Mouse (Mus musculus): Measurements from ENCODE around the gene Cda. TPM values are rescaled to one million over a fixed set of nuclear protein-coding genes. Genes with fewer than 3 reads are reported as not detected.

Gene Cda
- polyA plus RNA-seq, 1 experiment from 2014 or later: 7.3 TPM

- 49% methylated on average over 6 of the region's 6 CpGs for WGBS
- H3K4me1 ChIP-seq (ENCODE audit: control insufficient read depth, insufficient read depth, low read length): no peaks in the 10 kb centered on the region
- H3K27me3 ChIP-seq (ENCODE audit: control insufficient read depth, insufficient read depth, low read length): peaks cover 9% of the 10 kb centered on the region; the same call in 1 of the 2 replicates
- H3K4me3 ChIP-seq (ENCODE audit: low read length): no peak overlapping the region
- no peak overlapping the region for H3K27ac ChIP-seq (ENCODE audit: low read length)
- ATAC-seq (replicated peaks; ENCODE audit: extremely low read depth, insufficient read depth, low FRiP score): no peak
- no peak overlapping the region for H3K4me2 ChIP-seq (ENCODE audit: low read depth, low read length)
- H3K9ac ChIP-seq (ENCODE audit: low read length): no peak overlapping the region
- no peaks in the 10 kb centered on the region for H3K36me3 ChIP-seq (ENCODE audit: control insufficient read depth, insufficient read depth)
- no peaks in the 10 kb centered on the region for H3K9me3 ChIP-seq (replicated peaks; ENCODE audit: control insufficient read depth, low read length)
Measured at GRCm38 (mm10) chr4:138377526-138377925, 9.7 kb upstream of the Cda start.

- no peak for ATAC-seq (replicated peaks; ENCODE audit: extremely low read depth, insufficient read depth, low FRiP score)
- Histone ChIP-seq H3K27me3 (ENCODE audit: control insufficient read depth, insufficient read depth, low read length) (0 out of 2 replicates have a peak, but pooled peaks cover 2% of the 10 kb centered on the region), H3K4me2 (ENCODE audit: low read depth, low read length) (no peak overlapping the region), H3K9ac (ENCODE audit: low read length) (no peak overlapping the region), H3K36me3 (ENCODE audit: control insufficient read depth, insufficient read depth) (no peaks in the 10 kb centered on the region), H3K27ac (ENCODE audit: low read length) (no peak overlapping the region), H3K4me1 (ENCODE audit: control insufficient read depth, insufficient read depth, low read length) (no peaks in the 10 kb centered on the region), H3K4me3 (ENCODE audit: low read length) (no peak overlapping the region), H3K9me3 (replicated peaks; ENCODE audit: control insufficient read depth, low read length) (no peaks in the 10 kb centered on the region)
- WGBS: 83% methylated on average over 3 of the region's 3 CpGs
Measured at GRCm38 (mm10) chr4:138375117-138375516, 7.3 kb upstream of the Cda start.

GRCm38 (mm10) chr4:138370996-138371516 lies 3.3 kb upstream of the Cda start:
- ATAC-seq (replicated peaks; ENCODE audit: extremely low read depth, insufficient read depth, low FRiP score): no peak
- no peak overlapping the region for H3K27ac ChIP-seq (ENCODE audit: low read length)
- H3K27me3 ChIP-seq (ENCODE audit: control insufficient read depth, insufficient read depth, low read length): peaks cover 2% of the 10 kb centered on the region; the same call in 1 of the 2 replicates
- 79% methylated on average over 5 of the region's 5 CpGs for WGBS
- no peaks in the 10 kb centered on the region for H3K36me3 ChIP-seq (ENCODE audit: control insufficient read depth, insufficient read depth)
- H3K4me2 ChIP-seq (ENCODE audit: low read depth, low read length): no peak overlapping the region
- H3K9me3 ChIP-seq (replicated peaks; ENCODE audit: control insufficient read depth, low read length): no peaks in the 10 kb centered on the region
- H3K4me3 ChIP-seq (ENCODE audit: low read length): no peak overlapping the region
- H3K9ac ChIP-seq (ENCODE audit: low read length): no peak overlapping the region
- H3K4me1 ChIP-seq (ENCODE audit: control insufficient read depth, insufficient read depth, low read length): peaks cover 13% of the 10 kb centered on the region

- no peak overlapping the region; the same call in 1 of the 2 replicates for H3K4me3 ChIP-seq (ENCODE audit: low read length)
- H3K27me3 ChIP-seq (ENCODE audit: control insufficient read depth, insufficient read depth, low read length): peaks cover 2% of the 10 kb centered on the region; the same call in 1 of the 2 replicates
- WGBS: 64% methylated on average over 12 of the region's 12 CpGs
- H3K27ac ChIP-seq (ENCODE audit: low read length): peak overlapping the region; percentile 54
- no peak overlapping the region; the same call in 1 of the 2 replicates for H3K9ac ChIP-seq (ENCODE audit: low read length)
- peaks cover 13% of the 10 kb centered on the region for H3K4me1 ChIP-seq (ENCODE audit: control insufficient read depth, insufficient read depth, low read length)
- no peak; the same call in 1 of the 2 replicates for ATAC-seq (replicated peaks; ENCODE audit: extremely low read depth, insufficient read depth, low FRiP score)
- H3K4me2 ChIP-seq (ENCODE audit: low read depth, low read length): peak overlapping the region; percentile 85
- no peaks in the 10 kb centered on the region for H3K36me3 ChIP-seq (ENCODE audit: control insufficient read depth, insufficient read depth)
- no peaks in the 10 kb centered on the region for H3K9me3 ChIP-seq (replicated peaks; ENCODE audit: control insufficient read depth, low read length)
Measured at GRCm38 (mm10) chr4:138368498-138369260, 887 bp upstream of the Cda start.

GRCm38 (mm10) chr4:138366561-138366960 lies 1.2 kb downstream of the Cda start:
- Histone ChIP-seq H3K36me3 (ENCODE audit: control insufficient read depth, insufficient read depth) (no peaks in the 10 kb centered on the region), H3K4me3 (ENCODE audit: low read length) (no peak overlapping the region), H3K27ac (ENCODE audit: low read length) (no peak overlapping the region), H3K9ac (ENCODE audit: low read length) (no peak overlapping the region), H3K9me3 (replicated peaks; ENCODE audit: control insufficient read depth, low read length) (no peaks in the 10 kb centered on the region), H3K4me2 (ENCODE audit: low read depth, low read length) (no peak overlapping the region), H3K27me3 (ENCODE audit: control insufficient read depth, insufficient read depth, low read length) (peaks cover 4% of the 10 kb centered on the region; the same call in 1 of the 2 replicates), H3K4me1 (ENCODE audit: control insufficient read depth, insufficient read depth, low read length) (peaks cover 13% of the 10 kb centered on the region)
- WGBS: 79% methylated on average over 2 of the region's 2 CpGs
- ATAC-seq (replicated peaks; ENCODE audit: extremely low read depth, insufficient read depth, low FRiP score): no peak

GRCm38 (mm10) chr4:138363511-138363910 lies 4.3 kb downstream of the Cda start:
- H3K4me2 ChIP-seq (ENCODE audit: low read depth, low read length): no peak overlapping the region
- peaks cover 11% of the 10 kb centered on the region for H3K4me1 ChIP-seq (ENCODE audit: control insufficient read depth, insufficient read depth, low read length)
- H3K27me3 ChIP-seq (ENCODE audit: control insufficient read depth, insufficient read depth, low read length): peaks cover 9% of the 10 kb centered on the region; the same call in 1 of the 2 replicates
- no peak overlapping the region for H3K27ac ChIP-seq (ENCODE audit: low read length)
- H3K36me3 ChIP-seq (ENCODE audit: control insufficient read depth, insufficient read depth): no peaks in the 10 kb centered on the region
- H3K9me3 ChIP-seq (replicated peaks; ENCODE audit: control insufficient read depth, low read length): no peaks in the 10 kb centered on the region
- 72% methylated on average over 5 of the region's 5 CpGs for WGBS
- no peak overlapping the region for H3K9ac ChIP-seq (ENCODE audit: low read length)
- no peak for ATAC-seq (replicated peaks; ENCODE audit: extremely low read depth, insufficient read depth, low FRiP score)
- H3K4me3 ChIP-seq (ENCODE audit: low read length): no peak overlapping the region

- H3K9ac ChIP-seq (ENCODE audit: low read length): no peak overlapping the region
- peaks cover 9% of the 10 kb centered on the region; the same call in 1 of the 2 replicates for H3K27me3 ChIP-seq (ENCODE audit: control insufficient read depth, insufficient read depth, low read length)
- H3K9me3 ChIP-seq (replicated peaks; ENCODE audit: control insufficient read depth, low read length): no peaks in the 10 kb centered on the region
- peaks cover 5% of the 10 kb centered on the region for H3K4me1 ChIP-seq (ENCODE audit: control insufficient read depth, insufficient read depth, low read length)
- no peaks in the 10 kb centered on the region for H3K36me3 ChIP-seq (ENCODE audit: control insufficient read depth, insufficient read depth)
- no peak overlapping the region for H3K4me3 ChIP-seq (ENCODE audit: low read length)
- H3K4me2 ChIP-seq (ENCODE audit: low read depth, low read length): no peak overlapping the region
- WGBS: 80% methylated on average over 7 of the region's 7 CpGs
- no peak for ATAC-seq (replicated peaks; ENCODE audit: extremely low read depth, insufficient read depth, low FRiP score)
- H3K27ac ChIP-seq (ENCODE audit: low read length): no peak overlapping the region
Measured at GRCm38 (mm10) chr4:138362883-138363282, 4.9 kb downstream of the Cda start.

GRCm38 (mm10) chr4:138361370-138361821 lies 6.4 kb downstream of the Cda start:
- Histone ChIP-seq H3K9me3 (replicated peaks; ENCODE audit: control insufficient read depth, low read length) (no peaks in the 10 kb centered on the region), H3K27ac (ENCODE audit: low read length) (no peak overlapping the region), H3K4me1 (ENCODE audit: control insufficient read depth, insufficient read depth, low read length) (no peaks in the 10 kb centered on the region), H3K36me3 (ENCODE audit: control insufficient read depth, insufficient read depth) (no peaks in the 10 kb centered on the region), H3K4me3 (ENCODE audit: low read length) (no peak overlapping the region), H3K27me3 (ENCODE audit: control insufficient read depth, insufficient read depth, low read length) (peaks cover 7% of the 10 kb centered on the region; the same call in 1 of the 2 replicates), H3K4me2 (ENCODE audit: low read depth, low read length) (no peak overlapping the region), H3K9ac (ENCODE audit: low read length) (no peak overlapping the region)
- 15% methylated on average over 11 of the region's 11 CpGs for WGBS
- ATAC-seq (replicated peaks; ENCODE audit: extremely low read depth, insufficient read depth, low FRiP score): no peak

GRCm38 (mm10) chr4:138358176-138358575 lies 9.6 kb downstream of the Cda start:
- peaks cover 7% of the 10 kb centered on the region for H3K4me1 ChIP-seq (ENCODE audit: control insufficient read depth, insufficient read depth, low read length)
- 74% methylated on average over 3 of the region's 3 CpGs for WGBS
- H3K27ac ChIP-seq (ENCODE audit: low read length): no peak overlapping the region
- no peaks in the 10 kb centered on the region for H3K9me3 ChIP-seq (replicated peaks; ENCODE audit: control insufficient read depth, low read length)
- ATAC-seq (replicated peaks; ENCODE audit: extremely low read depth, insufficient read depth, low FRiP score): no peak
- H3K4me3 ChIP-seq (ENCODE audit: low read length): no peak overlapping the region
- peaks cover 7% of the 10 kb centered on the region; the same call in 1 of the 2 replicates for H3K27me3 ChIP-seq (ENCODE audit: control insufficient read depth, insufficient read depth, low read length)
- H3K9ac ChIP-seq (ENCODE audit: low read length): no peak overlapping the region
- no peaks in the 10 kb centered on the region for H3K36me3 ChIP-seq (ENCODE audit: control insufficient read depth, insufficient read depth)
- H3K4me2 ChIP-seq (ENCODE audit: low read depth, low read length): no peak overlapping the region
